Mouse (Mus musculus) E14TG2a.4 (cell line): Measurements from ENCODE around the gene Tmx2.

Experiments used
- CTCF ChIP-seq: conservative IDR thresholded peaks from 2 replicates; pipeline ENCODE4 v1.5.1; 2014; ENCODE audit warnings: low read length
- POU5F1 ChIP-seq: IDR thresholded peaks from 2 replicates; pipeline ENCODE4 v1.6.1; 2014; ENCODE audit warnings: low read length, borderline replicate concordance

GRCm38 (mm10) chr2:84714422-84714810 is 35.5 kb upstream of the Tmx2 start:
- TF ChIP-seq CTCF (no peak), POU5F1 (no peak)
